Mouse (Mus musculus) T-cell, adult 2 months (primary cell): ENCODE results near the gene Dennd5a.
"Not testable (repeated sequence)": the region's sequence is repeated elsewhere in the genome, so short reads cannot be mapped to it uniquely, and the experiment has no call there.

Source experiments
- DNase-seq: peaks from one replicate; pipeline ENCODE4 v3.0.0; 2022; ENCODE audit warnings: low spot score

The Dennd5a gene

GRCm38 (mm10) chr7:109959716-109960612, at the start of gene Dennd5a:
TSS of gene Dennd5a (minus strand) at chr7:109960470.
- DNase-seq, result peak; percentile 28

DNA sequence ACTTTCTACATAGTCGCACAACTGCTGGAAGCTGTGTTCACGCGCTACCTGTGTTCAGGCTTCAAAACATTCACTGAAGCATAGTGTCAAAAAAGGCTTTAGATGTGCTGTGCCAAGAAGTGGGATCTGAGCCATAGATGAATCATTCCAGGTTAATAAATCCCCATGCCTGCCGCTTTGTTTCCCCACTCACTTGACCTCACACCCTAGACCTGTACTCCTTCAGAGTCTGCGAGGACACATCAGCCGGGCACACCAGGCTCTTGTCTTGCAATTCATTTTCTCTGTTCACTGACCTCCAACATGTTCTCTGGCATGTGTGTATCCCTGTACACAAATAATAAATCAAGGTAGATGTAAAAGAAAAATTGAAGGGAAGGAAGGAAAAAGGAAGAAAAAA, 48.8 kb upstream of the Dennd5a start:
- DNase-seq, result no peak

DNA sequence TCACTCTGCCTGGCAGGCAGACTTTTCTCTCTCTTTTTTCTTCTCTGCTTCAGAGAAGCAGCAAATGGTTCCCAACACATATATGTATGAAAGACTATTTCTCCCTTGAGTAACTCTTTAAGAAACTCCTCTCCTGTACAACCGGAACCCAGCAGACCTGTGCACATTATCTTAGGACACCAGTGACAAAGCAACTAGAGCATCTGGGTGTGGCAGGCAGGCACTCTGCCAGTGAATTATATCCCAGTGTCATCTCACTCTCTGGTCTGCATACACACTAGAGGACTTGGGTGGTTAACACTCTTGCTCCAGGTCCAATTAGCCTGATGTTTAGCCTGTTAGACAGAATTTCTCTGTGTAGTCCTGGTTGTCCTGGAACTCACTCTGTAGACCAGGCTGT, 48.2 kb upstream of the Dennd5a start:
- DNase-seq, result no peak

GRCm38 (mm10) chr7:110006471-110007195, 46.4 kb upstream of the Dennd5a start:
- DNase-seq, result no peak

GRCm38 (mm10) chr7:110005976-110006375, 45.7 kb upstream of the Dennd5a start:
- no peak for DNase-seq

DNA sequence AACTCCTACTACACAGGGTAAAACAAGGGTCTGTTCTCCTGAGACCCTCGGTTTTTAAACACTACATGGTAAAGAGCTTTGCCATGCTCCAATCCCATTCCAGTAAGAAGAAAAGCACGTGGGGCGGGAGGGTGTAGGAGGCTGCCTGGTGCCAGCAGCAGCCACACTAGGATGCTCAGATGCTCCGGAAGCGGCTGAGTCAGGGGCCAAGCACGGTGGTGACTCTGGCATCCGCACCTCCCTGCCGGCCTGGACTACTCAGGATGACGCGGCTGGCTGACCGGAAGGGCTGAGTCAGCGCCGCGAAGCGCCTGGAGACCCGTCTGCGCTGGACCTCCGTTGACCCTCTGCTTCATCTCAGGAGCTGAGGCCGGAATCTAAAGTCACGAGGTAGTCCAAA, 42.7 kb upstream of the Dennd5a start:
- DNase-seq, result no peak

- no peak for DNase-seq
Measured at GRCm38 (mm10) chr7:110002092-110002491, 41.8 kb upstream of the Dennd5a start.

- no peak for DNase-seq
Measured at GRCm38 (mm10) chr7:109998388-109998787, 38.1 kb upstream of the Dennd5a start.

GRCm38 (mm10) chr7:109993157-109993959, 33.1 kb upstream of the Dennd5a start:
- DNase-seq, result no peak

- DNase-seq, result no peak
Measured at GRCm38 (mm10) chr7:109991286-109991685, 31.0 kb upstream of the Dennd5a start.

DNA sequence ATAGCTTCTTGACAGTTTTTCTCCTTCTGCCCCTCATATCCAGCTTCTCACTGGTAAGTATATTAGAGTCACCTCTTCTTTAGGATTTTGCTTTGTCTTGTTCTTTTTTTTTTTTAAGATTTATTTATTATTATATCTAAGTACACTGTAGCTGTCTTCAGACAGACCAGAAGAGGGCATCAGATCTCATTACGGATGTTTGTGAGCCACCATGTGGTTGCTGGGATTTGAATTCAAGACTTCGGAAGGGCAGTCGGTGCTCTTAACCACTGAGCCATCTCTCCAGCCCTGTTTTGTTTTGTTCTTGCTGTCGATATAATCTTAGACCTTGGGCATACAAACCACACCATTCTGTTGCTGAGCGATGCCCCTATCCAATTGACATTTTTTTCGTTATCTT, 26.5 kb upstream of the Dennd5a start, which contains the start of gene Tmem41b:
Tmem41b (minus strand) TSS at position 155 of the 400 bp plus-strand sequence.
- DNase-seq, result peak; percentile 21

- peak; percentile 99 for DNase-seq
Measured at GRCm38 (mm10) chr7:109986133-109986669, 25.9 kb upstream of the Dennd5a start.

DNA sequence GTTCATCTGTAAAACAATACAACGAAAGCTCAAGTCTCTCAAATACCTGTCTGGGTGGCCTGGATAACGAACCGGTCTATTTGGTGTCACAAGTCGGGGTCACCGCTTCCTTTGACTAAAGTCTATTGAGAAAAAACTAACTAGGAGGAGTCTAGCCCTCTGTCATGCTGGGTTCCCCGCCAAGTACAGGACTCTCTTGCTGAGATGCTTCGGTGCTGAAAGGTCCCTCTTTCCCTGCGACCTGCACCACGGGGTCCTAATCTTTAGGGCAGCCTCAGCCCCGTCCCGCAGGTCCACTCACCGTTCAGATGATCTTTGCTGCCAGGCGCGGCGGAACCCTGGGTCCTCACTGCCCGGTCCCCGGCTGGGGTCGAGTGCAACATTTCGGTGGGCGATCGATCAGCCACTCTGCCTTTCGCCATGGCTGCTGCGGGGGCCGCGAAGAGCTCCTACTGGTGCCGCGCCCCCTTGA, 25.4 kb upstream of the Dennd5a start:
- peak; percentile 35 for DNase-seq

- not testable (repeated sequence) for DNase-seq
Measured at GRCm38 (mm10) chr7:109984608-109985007, 24.3 kb upstream of the Dennd5a start.

- peak; percentile 15 for DNase-seq
Measured at GRCm38 (mm10) chr7:109977131-109977530, 16.9 kb upstream of the Dennd5a start.

- no peak for DNase-seq
Measured at GRCm38 (mm10) chr7:109975966-109976715, 15.9 kb upstream of the Dennd5a start.

GRCm38 (mm10) chr7:109969542-109969941, 9.3 kb upstream of the Dennd5a start:
- DNase-seq, result no peak

DNA sequence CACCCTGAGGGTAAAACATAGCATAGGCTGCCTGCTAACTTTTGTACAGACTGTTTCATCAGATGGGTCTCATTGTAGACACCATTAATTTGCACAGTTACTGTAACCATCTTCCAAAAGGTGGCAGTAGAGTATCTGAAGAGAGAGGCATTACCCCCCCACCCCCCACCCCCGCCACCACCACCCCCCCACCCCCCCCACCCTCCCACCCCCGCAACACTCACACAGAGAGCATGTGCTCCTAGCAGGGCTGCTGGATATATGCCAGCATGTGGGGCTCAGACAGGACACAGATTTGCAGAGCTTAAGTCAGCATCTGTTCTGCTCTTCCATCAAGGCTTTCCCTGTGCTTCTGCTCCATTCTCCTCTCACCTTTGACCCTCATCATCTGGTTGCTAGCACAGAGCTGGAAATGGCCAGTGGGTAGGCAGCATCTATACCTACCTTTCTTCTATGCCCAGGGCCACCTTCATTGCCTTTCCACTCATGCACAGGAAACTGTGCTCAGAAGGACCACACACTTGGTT, 8.7 kb upstream of the Dennd5a start:
- peak; percentile 7 for DNase-seq

- DNase-seq, result no peak
Measured at GRCm38 (mm10) chr7:109967805-109968579, 7.7 kb upstream of the Dennd5a start.

DNA sequence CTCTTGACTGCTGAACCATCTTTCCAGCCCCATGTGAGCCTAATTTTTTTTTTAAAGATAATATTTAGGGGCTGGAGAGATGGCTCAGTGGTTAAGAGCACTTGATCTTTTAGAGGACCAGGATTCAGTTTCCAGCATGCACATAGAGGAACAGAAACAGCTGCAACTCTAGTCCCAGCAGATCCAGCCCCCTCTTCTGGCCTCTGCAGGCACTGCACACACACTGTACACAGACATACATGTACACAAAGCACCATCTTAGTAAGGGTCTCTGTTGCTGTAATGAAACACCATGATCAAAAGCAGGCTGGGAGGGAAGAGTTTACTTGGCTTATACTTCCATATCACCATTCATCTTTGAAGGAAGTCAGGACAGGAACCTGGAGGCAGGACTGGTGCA, 5.4 kb upstream of the Dennd5a start:
- no peak for DNase-seq
